Mouse (Mus musculus) ES-E14 (cell line): Measurements from ENCODE around the gene Tubb2a.

Source experiments
- CHD2 ChIP-seq: IDR thresholded peaks from 2 replicates; pipeline ENCODE4 v1.6.1; 2014; ENCODE audit warnings: mild to moderate bottlenecking, low read depth, low read length, inconsistent platforms
- HCFC1 ChIP-seq: IDR thresholded peaks from 2 replicates; pipeline ENCODE4 v1.6.1; 2012; ENCODE audit warnings: low read length, inconsistent platforms, borderline replicate concordance; ENCODE audit not compliant: insufficient read depth
- MAFK ChIP-seq: IDR thresholded peaks from 2 replicates; pipeline ENCODE4 v1.6.1; 2014; ENCODE audit warnings: mild to moderate bottlenecking, low read depth, low read length, inconsistent platforms; ENCODE audit not compliant: insufficient read depth
- ZC3H11A ChIP-seq: IDR thresholded peaks from 2 replicates; pipeline ENCODE4 v1.6.1; 2012; ENCODE audit warnings: low read depth, mild to moderate bottlenecking, inconsistent platforms, low read length, borderline replicate concordance
- ZNF384 ChIP-seq: IDR thresholded peaks from 2 replicates; pipeline ENCODE4 v1.6.1; 2012; ENCODE audit warnings: low read depth, low read length, inconsistent platforms

- TF ChIP-seq HCFC1 = no peak
- no peak for TF ChIP-seq MAFK
- TF ChIP-seq ZC3H11A = no peak
- TF ChIP-seq ZNF384 = no peak
- TF ChIP-seq CHD2 = no peak
Measured at GRCm38 (mm10) chr13:34077492-34078271, at the start of gene Tubb2a.
